Mouse (Mus musculus): Measurements from ENCODE around the gene Zbtb38.

- peak; percentile 90 for TF ChIP-seq CTCF (IDR thresholded peaks at IDR 0.05; ENCODE audit: control insufficient read depth, insufficient read depth, low read length)
- TF ChIP-seq POLR2A (IDR thresholded peaks at IDR 0.05; ENCODE audit: borderline replicate concordance, control insufficient read depth, low read depth, low read length) = peak; percentile 67
Observed at GRCm38 (mm10) chr9:96669877-96670276, 82.8 kb downstream of the Zbtb38 start.
